Mouse (Mus musculus) forebrain, postnatal 0 days (tissue): Measurements from ENCODE around the gene Arl15. TPM values are rescaled to one million over a fixed set of nuclear protein-coding genes. Genes with fewer than 3 reads are reported as not detected.
A peak's percentile ranks its signal among the peaks of the same experiment; 100 is the strongest.

ENCODE experiments used
- ATAC-seq: fragments of 200-750 bp; cut with Nextera tagmentation; 2 replicates; pipeline ENCODE4 v1.8.0; 2017; ENCODE audit warnings: mild to moderate bottlenecking, moderate library complexity
- DNase-seq: peaks from one replicate; pipeline ENCODE4 v3.0.0-alpha.2; 2015
- H3K27ac ChIP-seq: fragments of 300-500 bp; sonication (generic); 2 replicates; pipeline ENCODE4 v1.5.1; 2014; ENCODE audit warnings: low read depth, mild to moderate bottlenecking, antibody characterized with exemption, low read length, moderate library complexity, mixed read lengths
- H3K27me3 ChIP-seq: fragments of 300-500 bp; sonication (generic); 2 replicates; pipeline ENCODE4 v1.6.1; 2014; ENCODE audit warnings: mild to moderate bottlenecking, low read length, mixed read lengths; ENCODE audit not compliant: insufficient read depth
- H3K36me3 ChIP-seq: fragments of 300-500 bp; sonication (generic); 2 replicates; pipeline ENCODE4 v1.6.1; 2014; ENCODE audit warnings: mild to moderate bottlenecking, moderate library complexity; ENCODE audit not compliant: insufficient read depth
- H3K4me1 ChIP-seq: fragments of 300-500 bp; sonication (generic); 2 replicates; pipeline ENCODE4 v1.6.1; 2014; ENCODE audit warnings: antibody characterized with exemption; ENCODE audit not compliant: insufficient read depth
- H3K4me2 ChIP-seq: fragments of 300-500 bp; sonication (generic); 2 replicates; pipeline ENCODE4 v1.6.1; 2014; ENCODE audit warnings: low read depth, mild to moderate bottlenecking, moderate library complexity
- H3K4me3 ChIP-seq: fragments of 300-500 bp; sonication (generic); 2 replicates; pipeline ENCODE4 v1.5.1; 2014; ENCODE audit warnings: low read depth, low read length, mixed read lengths
- H3K9ac ChIP-seq: fragments of 300-500 bp; sonication (generic); 2 replicates; pipeline ENCODE4 v1.6.1; 2014; ENCODE audit warnings: mild to moderate bottlenecking
- H3K9me3 ChIP-seq: fragments of 300-500 bp; sonication (generic); 2 replicates; pipeline ENCODE4 v1.6.1; 2016; ENCODE audit warnings: low read length
- CTCF ChIP-seq: sonication (generic); IDR thresholded peaks from 2 replicates; pipeline ENCODE4 v1.5.1; 2016; ENCODE audit warnings: antibody characterized with exemption, control low read depth, low read depth
- WGBS: fragments of 180-500 bp; shearing (Covaris S2); extraction: QIAGEN DNeasy Blood & Tissue Kit; methylation state at CpG from one replicate; pipeline ENCODE4 v1.1.7; 2014; 5-methylcytosine and 5-hydroxymethylcytosine counted together
- polyA plus RNA-seq: library from polyadenylated mRNA; unstranded; fragments of >200 nt; fragmentation: Nextera tagmentation; extraction: Ambion mirVana; gene quantifications from 2 replicates; pipeline ENCODE4 v1.2.1, GENCODE M21; 2015
- total RNA-seq: library from RNA; depleted of rRNA; stranded (reverse); fragments of >200 nt; gene quantifications from 2 replicates; pipeline ENCODE4 v1.2.3, GENCODE M21; 2014

The Arl15 gene
- total and polyA plus RNA-seq, 2 experiments from 2014 or later = 18.5 to 44.0 TPM

GRCm38 (mm10) chr13:113976936-113977335 lies 182.6 kb downstream of the Arl15 start:
- TF ChIP-seq CTCF = no peak
- Histone ChIP-seq H3K36me3 (no peaks in the 10 kb centered on the region), H3K4me2 (no peak overlapping the region), H3K4me3 (no peak overlapping the region), H3K27ac (no peak overlapping the region), H3K9me3 (no peaks in the 10 kb centered on the region), H3K27me3 (no peaks in the 10 kb centered on the region), H3K4me1 (peaks cover 4% of the 10 kb centered on the region; the same call in 1 of the 2 replicates), H3K9ac (no peak overlapping the region)
- WGBS = 95% methylated on average over 4 of the region's 4 CpGs
- ATAC-seq (no peak), DNase-seq (no peak)

- H3K27ac ChIP-seq = no peak overlapping the region
- H3K9ac ChIP-seq = no peak overlapping the region
- no peak for TF ChIP-seq CTCF
- H3K36me3 ChIP-seq = no peaks in the 10 kb centered on the region
- WGBS = 25% methylated on average over 15 of the region's 15 CpGs
- H3K4me3 ChIP-seq = no peak overlapping the region
- ATAC-seq (peak; percentile 16; the same call in 1 of the 2 replicates), DNase-seq (no peak)
- no peaks in the 10 kb centered on the region; the same call in 1 of the 2 replicates for H3K4me1 ChIP-seq
- no peaks in the 10 kb centered on the region for H3K9me3 ChIP-seq
- no peak overlapping the region for H3K4me2 ChIP-seq
- H3K27me3 ChIP-seq = no peaks in the 10 kb centered on the region
Measured at GRCm38 (mm10) chr13:113980739-113981460, 186.6 kb downstream of the Arl15 start.

- no peaks in the 10 kb centered on the region for H3K9me3 ChIP-seq
- H3K27me3 ChIP-seq = no peaks in the 10 kb centered on the region
- no peak overlapping the region for H3K4me3 ChIP-seq
- H3K27ac ChIP-seq = no peak overlapping the region
- ATAC-seq (peak; percentile 43; the same call in 1 of the 2 replicates), DNase-seq (no peak)
- no peak for TF ChIP-seq CTCF
- H3K4me1 ChIP-seq = no peaks in the 10 kb centered on the region
- no peak overlapping the region for H3K9ac ChIP-seq
- 0 out of 2 replicates have a peak overlapping the region, but pooled peaks have one; percentile 3 for H3K4me2 ChIP-seq
- H3K36me3 ChIP-seq = no peaks in the 10 kb centered on the region
- 18% methylated on average over 9 of the region's 9 CpGs for WGBS
Measured at GRCm38 (mm10) chr13:113981461-113982000, 187.2 kb downstream of the Arl15 start.

GRCm38 (mm10) chr13:113983633-113984032 lies 189.3 kb downstream of the Arl15 start:
- Histone ChIP-seq H3K4me1 (no peaks in the 10 kb centered on the region), H3K9me3 (no peaks in the 10 kb centered on the region), H3K9ac (no peak overlapping the region), H3K4me3 (no peak overlapping the region), H3K27me3 (no peaks in the 10 kb centered on the region), H3K27ac (no peak overlapping the region), H3K4me2 (no peak overlapping the region), H3K36me3 (no peaks in the 10 kb centered on the region)
- no peak for TF ChIP-seq CTCF
- WGBS = 40% methylated on average over 6 of the region's 6 CpGs
- DNase-seq = no peak
- ATAC-seq = no peak

GRCm38 (mm10) chr13:113984491-113984890 lies 190.2 kb downstream of the Arl15 start:
- 96% methylated on average over 4 of the region's 4 CpGs for WGBS
- H3K9me3 ChIP-seq = no peaks in the 10 kb centered on the region
- H3K4me1 ChIP-seq = no peaks in the 10 kb centered on the region
- no peak overlapping the region for H3K4me2 ChIP-seq
- ATAC-seq = no peak
- H3K36me3 ChIP-seq = no peaks in the 10 kb centered on the region
- H3K27me3 ChIP-seq = no peaks in the 10 kb centered on the region
- H3K4me3 ChIP-seq = no peak overlapping the region
- no peak overlapping the region for H3K9ac ChIP-seq
- TF ChIP-seq CTCF = no peak
- H3K27ac ChIP-seq = no peak overlapping the region
- no peak for DNase-seq

GRCm38 (mm10) chr13:113986864-113987562 lies 192.7 kb downstream of the Arl15 start:
- H3K9me3 ChIP-seq = no peaks in the 10 kb centered on the region
- H3K27ac ChIP-seq = no peak overlapping the region
- ATAC-seq (peak; percentile 40), DNase-seq (peak; percentile 31)
- no peaks in the 10 kb centered on the region for H3K27me3 ChIP-seq
- WGBS = 35% methylated on average over 13 of the region's 13 CpGs
- H3K36me3 ChIP-seq = no peaks in the 10 kb centered on the region
- H3K4me3 ChIP-seq = no peak overlapping the region
- TF ChIP-seq CTCF = no peak
- no peak overlapping the region for H3K9ac ChIP-seq
- H3K4me2 ChIP-seq = no peak overlapping the region
- H3K4me1 ChIP-seq = no peaks in the 10 kb centered on the region

- Histone ChIP-seq H3K9me3 (no peaks in the 10 kb centered on the region), H3K36me3 (no peaks in the 10 kb centered on the region), H3K27me3 (no peaks in the 10 kb centered on the region), H3K27ac (no peak overlapping the region), H3K4me2 (no peak overlapping the region), H3K4me1 (no peaks in the 10 kb centered on the region), H3K9ac (no peak overlapping the region), H3K4me3 (no peak overlapping the region)
- ATAC-seq (no peak), DNase-seq (no peak)
- 88% methylated on average over 3 of the region's 3 CpGs for WGBS
- TF ChIP-seq CTCF = no peak
Measured at GRCm38 (mm10) chr13:113990247-113990646, 195.9 kb downstream of the Arl15 start.
